Mouse (Mus musculus) heart, adult 18-20 months (tissue): ENCODE results near the gene 5730480H06Rik. TPM values are rescaled to one million over a fixed set of nuclear protein-coding genes. Genes with fewer than 3 reads are reported as not detected.

Source experiments
- DNase-seq, 2 experiments: peaks; one replicate each; pipeline ENCODE4 v3.0.0; 2021 to 2022; ENCODE audit warnings: mixed read lengths in 1 of 2
- total RNA-seq, 2 experiments: library from RNA; stranded (reverse); gene quantifications; 2 replicates each; pipeline ENCODE4 v1.2.3; 2021

5730480H06Rik gene
- total RNA-seq, 2 experiments from 2014 or later, result 3.9 to 4.7 TPM

GRCm38 (mm10) chr5:48421957-48422356, 94.2 kb downstream of the 5730480H06Rik start:
- DNase-seq, result no peak

GRCm38 (mm10) chr5:48430459-48430858, 102.7 kb downstream of the 5730480H06Rik start:
- DNase-seq, result peak in 1 of 2 experiments; percentile 14

GRCm38 (mm10) chr5:48448888-48449287, 121.1 kb downstream of the 5730480H06Rik start:
- DNase-seq, result no peak

- no peak for DNase-seq
These were observed 132.5 kb downstream of the 5730480H06Rik start for GRCm38 (mm10) chr5:48460221-48460620.
